Mouse (Mus musculus) kidney, adult 11 months (tissue): ENCODE measurements around the gene Nav2.

Source experiments
- DNase-seq: peaks from one replicate; pipeline ENCODE4 v3.0.0; 2022

The Nav2 gene

DNA sequence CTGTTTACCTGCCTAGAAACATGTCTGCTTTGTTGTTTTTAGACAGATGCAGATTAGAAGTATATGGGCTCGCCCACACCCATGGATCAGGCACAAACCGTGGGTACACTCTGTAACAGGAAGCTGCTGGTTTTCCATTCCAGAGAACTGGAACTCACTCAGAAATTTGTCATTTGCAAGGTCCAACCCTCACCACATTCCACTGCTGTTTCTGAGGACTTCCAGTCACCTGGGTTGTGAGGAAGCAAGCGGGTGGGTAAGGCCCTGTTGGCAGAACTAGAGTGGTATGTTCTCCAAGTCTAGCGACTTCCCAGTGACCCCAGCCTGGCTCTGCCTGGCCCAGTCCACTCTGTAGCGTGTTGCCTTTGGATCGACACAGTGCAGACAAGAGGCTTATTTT, 349.6 kb downstream of the Nav2 start:
- peak; percentile 60 for DNase-seq

DNA sequence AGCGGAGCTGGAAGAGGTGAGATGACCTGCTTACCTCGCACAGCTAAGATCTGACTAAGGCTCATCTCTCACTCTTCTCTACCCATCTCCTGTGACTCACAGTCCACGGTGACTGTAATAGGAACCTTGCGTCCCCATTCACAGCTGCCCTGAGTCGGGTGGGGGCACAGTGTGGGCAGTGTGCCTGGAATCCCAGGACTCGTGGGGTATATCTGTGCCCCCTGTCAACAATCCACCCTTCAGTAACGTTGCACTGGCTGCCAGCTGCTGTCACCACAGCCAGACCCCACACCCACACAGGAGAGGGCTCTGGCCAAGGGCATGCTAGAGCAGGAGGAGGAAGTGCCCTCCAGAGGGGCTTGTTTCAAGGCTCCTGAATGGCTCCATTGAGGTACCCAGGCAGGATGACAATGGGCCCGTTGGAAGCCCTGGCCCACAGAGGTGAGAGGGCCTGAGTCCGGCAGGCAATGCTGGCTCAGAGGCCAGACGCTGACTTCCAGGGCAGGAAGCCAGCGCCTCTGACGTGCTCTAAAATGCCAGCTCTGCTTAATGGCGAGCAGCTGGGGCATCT, 353.5 kb downstream of the Nav2 start:
- no peak for DNase-seq

DNA sequence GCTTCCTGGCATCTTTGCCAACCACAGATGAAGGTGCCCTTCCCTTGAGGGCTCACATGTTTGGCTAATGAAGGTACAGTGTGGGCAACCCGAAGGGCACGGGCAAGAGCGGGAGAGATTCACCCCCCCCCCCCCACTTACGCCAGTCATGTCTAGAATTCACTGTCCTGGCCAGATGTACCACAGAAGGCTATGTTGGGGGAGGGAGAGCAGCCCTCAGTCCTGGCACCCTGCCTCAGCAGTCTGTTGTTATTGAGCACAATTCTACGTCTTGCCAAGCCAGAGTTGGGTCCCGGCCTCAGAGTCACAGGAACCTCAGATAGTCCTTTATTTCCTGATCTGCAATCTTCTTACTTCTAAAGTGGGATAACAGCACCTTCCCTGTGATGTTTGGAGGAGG, 357.9 kb downstream of the Nav2 start:
- DNase-seq = no peak

DNA sequence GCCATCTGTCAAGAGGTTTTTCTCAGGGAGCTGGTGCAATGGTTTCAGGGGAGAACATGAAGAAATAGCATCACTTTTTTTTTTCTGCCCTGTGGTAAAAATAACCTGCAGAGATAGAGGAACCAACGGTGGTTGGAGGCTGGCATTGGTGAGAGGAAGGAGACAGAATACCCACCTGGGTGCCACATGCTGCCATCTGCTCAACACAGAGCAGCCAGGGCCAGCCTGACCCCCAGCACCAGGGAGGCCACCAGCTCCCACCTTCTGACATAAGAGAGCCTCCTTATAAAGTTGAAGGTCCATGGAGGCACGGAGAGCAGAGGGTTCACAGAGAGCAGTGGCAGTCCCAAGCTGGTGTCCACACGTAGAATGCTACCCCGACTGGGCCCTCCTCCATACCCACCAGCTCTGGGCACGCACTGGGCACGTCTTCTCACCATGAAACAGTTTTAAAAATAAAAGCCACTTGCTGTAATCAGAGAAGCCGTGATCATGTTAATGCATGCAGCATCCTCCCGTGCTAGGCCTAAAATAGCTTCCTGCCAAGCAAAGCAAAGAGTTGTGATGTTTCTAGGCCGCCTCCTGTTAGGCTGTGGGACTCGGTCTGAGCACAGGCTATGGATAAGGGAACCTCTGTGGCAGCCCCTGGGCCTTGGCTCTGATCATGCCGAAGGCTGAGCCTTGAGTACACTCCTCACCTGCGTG, 359.3 kb downstream of the Nav2 start:
- no peak for DNase-seq

DNA sequence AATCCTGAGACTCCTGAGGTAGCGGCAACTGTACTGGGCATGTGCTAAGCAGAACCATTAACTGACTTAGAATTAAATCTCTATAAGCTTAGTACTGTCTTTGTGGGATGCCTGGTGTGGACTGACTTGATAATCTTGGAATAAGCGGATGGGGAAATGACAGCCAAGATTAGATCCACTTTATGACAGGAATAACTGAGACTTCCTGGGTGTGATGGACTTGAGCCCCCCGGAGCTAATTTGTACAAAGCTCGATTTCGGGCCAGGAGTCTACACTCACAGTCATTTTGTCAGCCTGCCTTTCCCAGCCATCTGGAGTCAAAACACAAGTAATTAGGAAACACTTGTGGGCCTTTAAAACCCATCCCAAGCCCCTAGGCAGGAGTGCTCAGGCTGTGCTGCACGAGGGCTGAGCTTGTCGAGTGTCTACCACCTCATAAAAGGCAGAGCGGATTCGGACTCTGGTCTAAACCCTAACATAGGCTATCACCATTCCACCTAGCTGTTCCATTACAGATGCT, 359.9 kb downstream of the Nav2 start:
- no peak for DNase-seq

DNA sequence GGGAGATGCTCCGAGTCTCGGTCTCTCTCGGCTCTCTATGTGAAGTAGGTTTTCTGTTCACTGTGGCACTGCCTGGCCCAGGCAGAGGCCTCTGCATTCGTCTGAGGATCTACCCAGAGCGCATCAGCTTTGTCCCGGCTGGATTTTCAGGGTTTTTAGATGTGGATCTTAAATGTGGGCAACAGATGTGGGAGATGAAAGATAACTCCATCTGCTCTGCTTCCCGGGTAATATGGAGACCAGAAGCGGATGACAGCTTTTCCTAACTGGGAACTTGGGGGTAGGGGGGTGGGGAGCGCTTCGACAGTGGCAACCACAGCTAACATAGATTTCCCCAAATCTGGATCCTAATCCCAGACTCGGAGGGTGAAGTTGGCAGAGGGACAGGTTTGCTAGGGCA, 362.3 kb downstream of the Nav2 start:
- DNase-seq = no peak

DNA sequence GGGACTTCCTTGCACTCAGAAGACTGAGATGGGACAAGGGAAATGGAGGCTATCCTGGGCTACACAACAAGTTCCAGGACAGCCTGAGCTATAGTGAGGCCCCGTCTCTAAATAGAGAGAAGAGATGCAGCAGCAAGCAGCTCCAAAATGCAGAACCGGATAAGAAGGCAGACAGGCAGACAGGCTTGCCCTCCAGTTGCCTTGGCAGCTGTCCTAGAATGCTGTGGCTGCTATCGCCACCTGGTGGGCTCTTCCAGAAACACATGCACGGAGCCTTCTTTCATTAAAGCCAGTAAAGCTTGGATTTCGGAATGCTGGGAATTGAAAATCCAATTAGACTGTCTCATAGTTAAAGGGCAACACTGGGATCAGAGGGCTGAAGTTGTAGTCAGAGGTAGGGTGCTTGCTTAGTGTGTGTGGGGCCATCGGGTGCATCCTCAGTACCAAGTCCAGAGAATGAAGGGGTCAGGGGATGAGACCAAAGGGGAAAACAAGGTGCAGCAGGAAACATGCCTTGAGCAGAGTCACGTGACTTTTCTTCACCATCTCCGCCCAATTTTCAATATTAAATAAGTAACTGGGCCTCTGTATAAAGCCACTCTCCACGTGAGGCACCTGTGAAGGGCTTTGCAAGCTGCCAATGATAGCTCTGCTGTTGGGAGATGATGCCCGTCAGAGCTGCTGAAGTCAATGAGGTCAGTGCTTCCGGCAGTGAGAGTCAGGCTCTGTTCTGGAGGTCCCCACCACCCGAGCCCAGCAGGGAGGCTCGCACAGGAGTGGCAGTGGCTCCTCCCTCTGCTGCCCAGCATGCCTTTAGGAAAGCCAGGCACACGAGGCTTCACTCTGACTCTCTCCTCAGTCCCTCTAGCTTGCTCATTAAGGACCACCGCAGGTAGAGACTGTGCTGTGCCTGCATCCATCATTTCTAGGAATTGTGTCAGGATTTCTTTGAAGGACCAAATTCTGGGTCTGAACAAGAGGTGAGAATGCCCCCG, 364.2 kb downstream of the Nav2 start:
- peak; percentile 53 for DNase-seq

DNA sequence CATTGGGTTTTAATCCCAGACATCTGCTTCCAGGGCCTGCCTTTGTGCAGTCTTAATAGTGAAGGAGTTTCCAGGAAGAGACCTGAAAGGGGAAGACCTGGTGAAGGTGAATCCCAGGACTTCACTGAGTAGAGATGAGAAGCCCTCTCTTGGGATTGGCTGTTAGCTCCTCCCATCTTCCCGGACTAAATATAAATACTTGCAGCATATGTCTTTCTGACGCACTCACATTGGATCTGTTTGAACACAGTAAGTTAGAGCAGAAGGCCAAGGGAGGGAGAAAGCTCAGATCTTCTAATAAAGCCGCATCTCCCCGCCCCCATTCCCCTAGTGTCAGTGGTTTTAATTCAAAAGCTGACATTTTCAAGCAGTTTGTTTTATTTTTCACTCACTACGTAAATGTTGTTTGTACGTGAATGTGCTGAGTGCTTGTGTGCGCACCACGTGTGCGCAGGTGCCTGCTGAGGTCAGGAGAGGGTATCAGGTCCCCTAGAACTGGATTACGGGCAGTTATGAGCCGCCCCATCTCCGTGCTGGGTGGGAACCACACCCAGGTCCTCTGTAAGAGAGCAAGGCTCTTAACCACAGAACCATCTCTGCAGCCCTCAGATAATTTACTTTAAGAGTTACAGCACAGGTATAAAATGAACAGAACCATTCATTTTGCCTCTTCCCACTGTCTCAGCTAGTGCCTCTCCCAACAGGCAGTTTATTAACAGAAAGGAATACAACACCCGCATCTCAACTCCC, 365.6 kb downstream of the Nav2 start:
- DNase-seq = no peak

DNA sequence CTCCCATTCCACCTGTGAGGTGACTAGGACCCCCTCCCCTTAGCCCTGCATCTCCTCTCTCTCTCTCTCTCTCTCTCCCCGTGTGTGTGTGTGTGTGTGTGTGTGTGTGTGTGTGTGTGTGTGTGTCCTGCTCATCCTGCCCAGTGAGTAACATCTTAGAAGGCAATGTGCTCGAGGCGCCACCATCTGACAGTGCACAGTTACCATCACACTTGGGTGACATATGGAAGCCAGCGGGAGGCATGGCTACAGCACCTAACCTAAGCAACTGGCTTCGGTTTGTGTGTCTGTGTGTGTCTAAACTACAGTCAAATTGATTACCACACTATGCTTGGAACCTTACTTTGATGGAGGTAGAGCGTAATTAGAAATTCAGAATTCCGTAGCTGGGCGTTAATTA, 366.2 kb downstream of the Nav2 start:
- no peak for DNase-seq

DNA sequence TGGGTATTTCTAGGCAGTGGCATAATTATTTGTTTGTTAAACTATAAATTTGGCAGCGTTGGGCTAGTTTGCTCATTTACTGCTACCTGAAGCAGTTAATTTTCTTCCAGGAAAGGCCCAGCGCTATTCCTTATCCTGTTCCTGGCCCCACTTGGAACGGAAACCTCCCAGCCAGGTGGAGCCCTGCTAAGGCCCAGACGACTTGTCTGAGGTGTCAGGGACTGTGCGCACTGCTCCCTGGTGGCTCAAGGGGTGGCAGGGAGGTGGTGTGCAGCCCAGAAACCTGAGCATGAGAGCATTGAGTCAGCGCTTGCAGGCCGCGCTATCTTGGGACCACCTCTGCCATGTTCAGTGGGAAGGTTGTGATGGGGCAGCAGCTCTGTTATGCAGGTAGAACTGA, 367.6 kb downstream of the Nav2 start:
- DNase-seq = no peak

DNA sequence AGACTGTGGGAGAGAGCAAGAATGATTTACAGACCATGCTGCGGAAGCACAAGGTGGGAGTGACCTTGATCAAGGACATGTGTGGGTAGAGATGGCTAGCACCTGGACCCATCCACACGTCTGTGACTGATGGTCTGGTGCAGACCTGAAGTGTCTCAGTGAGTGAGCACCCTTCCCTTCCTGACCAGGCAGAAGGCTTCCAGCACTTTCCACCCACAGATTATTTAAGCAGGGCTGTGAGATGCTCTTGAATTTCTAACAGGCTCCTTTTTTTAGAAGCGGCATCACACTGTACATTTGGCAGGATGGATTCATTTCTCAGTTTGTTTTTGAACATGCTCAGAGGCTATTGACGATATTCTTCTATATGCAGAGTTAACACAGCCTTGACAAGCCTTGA, 369.2 kb downstream of the Nav2 start:
- no peak for DNase-seq

DNA sequence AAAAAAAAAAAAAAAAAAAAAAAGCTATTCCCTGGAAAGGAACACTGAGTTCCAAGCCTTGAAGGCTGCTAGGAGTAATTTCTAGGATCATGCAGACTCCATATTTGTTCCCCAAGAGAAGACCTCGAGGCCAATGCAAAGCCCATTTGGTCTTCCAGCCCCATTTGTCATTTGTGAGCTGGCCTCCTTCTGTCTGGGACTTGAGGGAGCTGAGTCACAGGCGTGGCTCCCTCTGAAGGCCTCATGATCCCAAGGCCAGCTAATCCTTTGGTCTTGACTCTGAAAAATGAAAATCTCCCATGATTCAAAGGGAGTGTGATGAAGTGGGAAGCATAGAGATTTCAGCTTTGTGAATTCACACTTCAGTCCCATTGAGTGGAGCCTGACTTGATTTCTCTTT, 370.0 kb downstream of the Nav2 start:
- DNase-seq = no peak

DNA sequence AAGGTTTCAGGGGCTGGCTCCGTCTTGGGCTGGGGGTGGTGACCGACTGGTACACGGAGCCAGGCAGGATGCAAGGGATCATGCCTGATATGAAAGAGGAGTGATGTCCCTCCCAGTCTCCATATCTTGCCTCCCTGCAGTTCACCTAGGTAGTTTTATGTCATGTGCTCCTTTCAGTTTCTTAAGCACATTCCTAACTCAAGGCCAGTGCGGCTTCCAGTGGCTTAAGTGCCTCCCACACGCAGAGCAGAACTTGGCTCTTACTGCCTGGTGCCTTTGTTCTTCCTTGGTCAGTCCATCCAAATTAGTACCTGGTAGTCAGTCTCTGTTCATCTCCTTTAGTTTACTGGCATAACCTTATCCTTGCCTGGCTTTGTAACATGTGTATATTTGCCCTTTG, 371.9 kb downstream of the Nav2 start:
- DNase-seq = no peak

DNA sequence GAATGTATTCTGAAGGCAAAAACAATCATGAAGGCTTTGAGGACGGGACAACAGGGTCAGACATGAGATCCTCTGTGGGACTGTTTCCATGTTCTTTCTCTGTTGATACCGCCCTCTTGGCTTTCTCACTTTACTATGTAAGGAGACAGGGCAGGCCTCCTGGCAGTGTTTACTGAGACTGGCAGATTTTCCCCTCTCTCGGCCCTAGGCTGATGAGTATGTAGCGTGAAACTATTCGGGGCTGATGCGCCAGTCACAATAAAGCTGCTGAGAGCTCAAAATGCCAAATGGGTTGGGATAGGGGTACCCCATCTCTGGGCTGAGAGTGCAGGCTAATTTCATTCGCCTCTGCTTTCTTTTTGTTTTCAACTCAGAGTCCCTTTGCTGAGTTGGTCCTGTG, 373.9 kb downstream of the Nav2 start:
- no peak for DNase-seq

DNA sequence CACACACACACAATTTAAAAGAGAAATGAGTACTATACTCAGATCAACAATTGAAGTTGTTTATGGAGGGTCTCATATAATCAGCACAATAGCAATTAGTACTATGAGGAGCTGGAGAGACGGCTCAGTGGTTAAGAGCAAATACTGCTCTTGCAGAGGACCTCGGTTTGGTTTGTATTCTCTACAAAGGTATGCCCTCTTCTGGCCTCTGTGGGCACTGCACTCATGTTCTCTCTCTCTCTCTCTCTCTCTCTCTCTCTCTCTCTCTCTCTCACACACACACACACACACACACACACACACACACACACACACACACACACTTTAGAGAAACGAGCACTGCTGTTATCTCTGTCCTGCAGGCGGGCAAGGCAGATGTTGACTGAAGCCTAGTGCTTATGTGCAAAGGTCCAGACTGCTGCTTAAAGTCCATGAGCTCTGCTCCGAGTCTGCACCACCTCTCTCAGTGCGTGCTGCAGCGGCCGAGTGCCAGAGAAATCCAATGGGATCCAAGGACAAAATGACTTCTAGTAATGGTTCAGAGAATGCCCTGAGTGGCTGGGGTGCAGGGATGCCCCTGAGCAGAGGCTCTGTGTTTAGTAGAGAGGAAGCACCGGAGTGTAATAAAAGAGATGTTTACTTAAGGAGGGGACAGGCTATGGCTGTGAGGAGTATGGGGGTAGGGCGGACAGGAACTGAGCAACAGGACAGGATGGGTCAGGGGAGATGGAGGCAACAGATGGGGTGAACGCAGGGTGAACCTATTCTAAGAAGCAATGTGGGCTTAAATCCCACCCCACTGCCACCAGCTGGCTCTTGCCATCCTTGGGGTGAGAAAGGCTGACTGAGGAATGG, 375.2 kb downstream of the Nav2 start:
- DNase-seq = peak; percentile 49

DNA sequence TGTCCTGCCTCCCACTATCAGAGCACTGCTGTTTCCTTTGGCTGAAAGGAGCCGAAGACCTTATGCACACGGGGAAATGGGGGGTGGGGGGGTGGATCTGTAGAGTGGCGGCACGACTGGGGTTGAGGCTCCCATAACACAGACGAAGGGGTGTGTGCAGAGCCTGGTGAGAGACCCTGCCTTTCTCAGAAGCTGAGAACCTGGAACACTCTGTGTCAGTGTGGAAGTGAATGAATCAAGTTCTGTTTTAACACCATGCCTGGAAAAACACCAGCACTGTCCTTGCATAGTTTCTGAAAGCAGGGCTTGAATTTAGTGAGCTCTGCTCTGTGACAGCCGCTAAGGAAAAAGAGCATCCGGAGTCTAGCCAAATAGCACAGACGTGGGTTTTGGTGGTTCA, 379.7 kb downstream of the Nav2 start:
- DNase-seq = no peak

DNA sequence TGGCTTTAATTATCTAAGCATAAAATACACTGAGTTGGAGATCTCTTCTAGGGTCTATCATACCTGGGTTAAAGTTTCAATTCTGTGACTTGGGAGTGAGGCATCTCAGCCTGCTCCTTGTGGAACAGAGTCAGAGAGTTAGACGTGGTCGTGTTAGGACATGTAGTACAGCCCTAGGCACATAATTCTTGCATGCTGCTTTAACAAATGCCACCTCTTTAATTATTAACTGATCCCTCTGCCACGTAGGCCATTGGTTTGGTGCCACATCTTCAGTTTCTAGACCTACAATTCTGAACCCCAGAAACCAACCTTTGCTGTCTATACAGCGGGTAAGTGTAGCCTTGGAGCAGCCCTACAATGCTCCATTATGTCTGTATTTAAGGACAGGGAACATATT, 381.8 kb downstream of the Nav2 start:
- DNase-seq = no peak

DNA sequence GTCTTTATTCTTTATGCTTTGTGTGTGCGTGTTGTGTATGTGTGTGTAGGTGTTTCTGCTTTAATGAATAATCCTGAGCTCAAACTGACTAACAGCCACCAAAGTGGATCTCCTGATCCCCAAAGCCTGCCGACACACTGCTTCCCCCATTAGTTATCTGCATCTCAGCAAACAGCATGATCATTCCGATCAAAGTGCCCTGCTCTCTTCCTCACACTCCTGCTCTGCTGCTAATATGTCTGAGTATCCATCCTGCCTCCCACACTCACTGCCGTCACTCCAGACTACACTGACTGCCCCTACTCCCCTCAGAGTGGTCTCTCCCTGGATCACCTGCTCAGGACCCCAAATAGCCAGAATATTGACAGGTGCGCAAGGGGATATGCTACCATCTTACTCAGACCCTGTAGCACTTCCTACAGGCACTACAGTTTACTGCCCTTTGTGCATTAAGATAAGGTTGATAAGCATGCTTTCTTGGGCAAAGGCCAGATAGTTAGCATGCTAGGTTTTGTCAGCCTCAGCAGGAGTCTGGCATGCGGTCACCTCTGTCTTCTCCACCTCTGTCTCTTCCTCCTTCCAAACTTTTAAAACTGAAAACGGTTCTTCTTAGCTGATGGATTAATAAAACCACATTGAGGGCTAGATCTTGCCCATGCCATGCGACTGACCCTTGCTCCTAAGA, 382.8 kb downstream of the Nav2 start:
- no peak for DNase-seq

DNA sequence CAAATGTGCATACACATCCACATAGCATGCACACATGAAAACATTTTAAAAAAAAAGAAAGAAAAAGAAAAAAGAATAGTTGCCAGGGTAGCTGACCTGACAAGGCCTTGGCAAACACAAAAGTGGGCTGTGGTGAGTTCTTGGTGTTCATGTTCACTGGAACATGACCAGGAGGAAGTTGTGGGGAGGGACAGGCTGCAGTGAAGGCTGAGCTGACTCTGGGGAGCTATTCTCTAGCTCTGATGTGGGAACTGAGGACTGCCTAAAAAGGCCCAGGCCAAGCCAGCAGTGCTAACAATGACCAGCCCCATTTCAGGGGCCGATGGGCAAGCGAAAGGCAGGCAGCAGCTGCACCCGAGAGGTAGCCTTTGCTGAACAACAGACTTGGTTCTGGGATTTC, 388.6 kb downstream of the Nav2 start:
- DNase-seq = no peak

DNA sequence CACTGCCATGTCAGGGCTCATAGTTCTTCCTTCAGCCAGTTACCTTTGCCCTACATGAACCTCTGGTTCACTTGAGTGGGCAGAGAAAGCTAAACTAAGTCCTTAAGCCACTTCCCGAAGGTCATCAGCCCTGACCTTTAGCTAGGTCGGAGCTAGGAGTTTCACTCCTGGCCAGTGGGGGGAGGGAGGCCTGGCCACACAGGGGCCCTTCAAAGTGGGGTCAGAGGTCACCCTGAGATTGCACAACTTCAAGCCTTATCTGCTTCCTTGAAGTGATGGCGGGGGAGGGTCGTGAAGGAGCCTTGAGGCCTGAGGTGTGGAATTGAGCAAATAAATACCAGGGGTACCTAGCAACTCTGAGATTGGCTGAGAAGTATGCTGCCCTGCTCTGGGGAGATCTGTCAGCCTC, 389.9 kb downstream of the Nav2 start:
- peak; percentile 71 for DNase-seq

DNA sequence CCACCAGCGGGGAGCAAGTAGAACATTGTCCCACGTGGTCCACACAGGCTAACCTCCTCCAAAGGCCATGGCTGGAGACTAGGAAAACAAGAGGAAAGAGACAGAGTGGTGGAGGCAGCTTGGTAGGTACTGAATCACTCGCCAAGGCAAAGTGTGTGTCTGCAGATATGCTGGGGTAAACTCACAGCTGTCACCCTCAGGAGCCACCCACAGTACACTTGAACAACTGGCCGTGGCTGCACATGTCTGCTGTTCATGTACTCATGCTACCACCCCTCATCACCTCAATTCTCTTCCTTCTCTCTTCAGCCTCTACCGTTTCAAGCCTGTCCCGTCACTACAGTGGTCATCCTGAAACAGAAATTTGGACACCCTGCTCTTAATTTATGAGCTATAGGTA, 393.0 kb downstream of the Nav2 start:
- DNase-seq = no peak
